Mouse (Mus musculus) spleen, adult 2 months (tissue): ENCODE measurements around the gene Ebi3. TPM values are rescaled to one million over a fixed set of nuclear protein-coding genes. Genes with fewer than 3 reads are reported as not detected.

Source experiments
- DNase-seq, 2 experiments: peaks; one replicate each; pipeline versions ENCODE4 v3.0.0 to v3.0.0-alpha.2; 2012 to 2021; ENCODE audit warnings: low spot score in 2 of 2, low read depth in 1 of 2
- H3K27ac ChIP-seq: fragments of 200-500 bp; 2 replicates; pipeline ENCODE4 v1.5.1; 2012; ENCODE audit warnings: low read length, inconsistent platforms; ENCODE audit not compliant: insufficient read depth
- H3K27me3 ChIP-seq: fragments of 200-500 bp; 2 replicates; pipeline ENCODE4 v1.6.1; 2012; ENCODE audit warnings: mild to moderate bottlenecking, moderate library complexity, low read length, inconsistent platforms; ENCODE audit not compliant: control insufficient read depth, insufficient read depth
- H3K36me3 ChIP-seq: fragments of 200-500 bp; 2 replicates; pipeline ENCODE4 v1.6.1; 2012; ENCODE audit warnings: mild to moderate bottlenecking, low read length, inconsistent platforms; ENCODE audit not compliant: control insufficient read depth, insufficient read depth
- H3K4me1 ChIP-seq: fragments of 200-500 bp; 2 replicates; pipeline ENCODE4 v1.6.1; 2011; ENCODE audit warnings: inconsistent platforms; ENCODE audit not compliant: control insufficient read depth, insufficient read depth, insufficient read length
- H3K4me3 ChIP-seq: fragments of 200-500 bp; 2 replicates; pipeline ENCODE4 v1.5.1; 2011; ENCODE audit warnings: mild to moderate bottlenecking, inconsistent platforms; ENCODE audit not compliant: insufficient read depth, insufficient read length; ENCODE audit errors: extremely low read depth
- CTCF ChIP-seq: fragments of 200-500 bp; IDR thresholded peaks from 2 replicates; pipeline ENCODE4 v1.5.1; 2011; ENCODE audit warnings: mild to moderate bottlenecking, inconsistent platforms; ENCODE audit not compliant: insufficient read depth, insufficient read length, insufficient replicate concordance; ENCODE audit errors: extremely low read depth
- POLR2A ChIP-seq: fragments of 200-500 bp; IDR thresholded peaks from 2 replicates; pipeline ENCODE4 v1.6.1; 2011; ENCODE audit warnings: low read depth, low read length, inconsistent platforms
- WGBS: fragments of 180-500 bp; shearing (Covaris S2); methylation state at CpG from one replicate; pipeline ENCODE4 v1.1.7; 2018; 5-methylcytosine and 5-hydroxymethylcytosine counted together
- polyA plus RNA-seq: library from polyadenylated mRNA; depleted of rRNA; stranded (reverse); fragments of >200 nt; gene quantifications from 2 replicates; pipeline ENCODE4 v1.2.3, GENCODE M21; 2012

Gene Ebi3
- polyA plus RNA-seq, 1 experiment, result 36.3 TPM

DNA sequence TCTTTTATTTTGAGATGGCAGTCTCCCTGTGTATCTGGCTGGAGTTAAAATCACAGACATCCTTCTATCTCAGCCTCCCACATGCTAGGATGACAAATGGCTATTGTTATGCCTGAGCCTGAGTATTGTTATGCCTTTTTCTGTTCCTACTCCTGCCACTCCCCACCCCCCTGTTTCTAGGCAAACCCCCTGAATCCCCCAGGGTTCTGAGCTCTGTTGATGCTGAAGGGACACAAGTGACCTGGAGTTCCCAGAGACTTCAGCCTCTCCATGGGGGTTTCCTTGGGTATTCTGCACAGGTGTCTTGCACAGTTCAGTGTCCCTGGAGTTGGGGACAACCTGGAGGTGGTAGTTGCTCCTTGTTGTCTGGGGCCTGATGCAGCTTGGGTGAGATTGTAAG is 399 bp upstream of the Ebi3 start:
- no peak overlapping the region for H3K4me3 ChIP-seq
- DNase-seq, result no peak
- H3K4me1 ChIP-seq, result peaks cover 2% of the 10 kb centered on the region; the same call in 1 of the 2 replicates
- no peak overlapping the region for H3K27ac ChIP-seq
- H3K27me3 ChIP-seq, result no peaks in the 10 kb centered on the region
- no peaks in the 10 kb centered on the region for H3K36me3 ChIP-seq
- no peak for TF ChIP-seq POLR2A
- TF ChIP-seq CTCF, result no peak

DNA sequence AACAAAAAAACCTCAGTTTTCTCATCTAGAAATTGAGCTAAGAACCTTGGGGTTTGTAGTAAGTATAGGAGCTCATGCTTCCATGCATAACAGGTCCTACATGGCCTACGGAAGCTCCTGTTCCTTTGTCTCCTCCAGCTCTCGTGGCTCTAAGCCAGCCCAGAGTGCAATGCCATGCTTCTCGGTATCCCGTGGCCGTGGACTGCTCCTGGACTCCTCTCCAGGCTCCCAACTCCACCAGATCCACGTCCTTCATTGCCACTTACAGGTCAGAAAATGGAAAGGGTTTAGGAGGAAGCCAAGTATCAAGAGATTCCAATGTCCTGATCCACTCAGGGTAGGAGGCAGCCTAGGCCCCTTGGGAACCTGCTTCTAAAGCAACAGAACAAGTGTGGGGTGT is 1.3 kb downstream of the Ebi3 start:
- H3K4me1 ChIP-seq, result peaks cover 6% of the 10 kb centered on the region; the same call in 1 of the 2 replicates
- H3K27me3 ChIP-seq, result no peaks in the 10 kb centered on the region
- DNase-seq, result no peak
- TF ChIP-seq CTCF, result no peak
- no peak overlapping the region for H3K4me3 ChIP-seq
- WGBS, result 58% methylated on average over 6 of the region's 6 CpGs
- H3K36me3 ChIP-seq, result no peaks in the 10 kb centered on the region
- no peak overlapping the region for H3K27ac ChIP-seq

DNA sequence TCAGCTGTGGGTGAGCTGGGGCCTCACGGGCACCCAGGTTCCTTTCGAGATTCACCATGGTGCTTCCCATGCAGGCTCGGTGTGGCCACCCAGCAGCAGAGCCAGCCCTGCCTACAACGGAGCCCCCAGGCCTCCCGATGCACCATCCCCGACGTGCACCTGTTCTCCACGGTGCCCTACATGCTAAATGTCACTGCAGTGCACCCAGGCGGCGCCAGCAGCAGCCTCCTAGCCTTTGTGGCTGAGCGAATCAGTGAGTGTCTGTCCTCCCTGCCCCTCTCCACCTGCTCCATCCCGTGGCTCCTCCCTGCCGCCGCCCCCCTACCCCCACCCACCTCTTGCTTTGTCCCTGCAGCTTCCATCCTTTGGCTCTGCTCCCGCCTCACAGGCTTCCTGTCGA is 1.8 kb downstream of the Ebi3 start:
- Histone ChIP-seq H3K27ac (no peak overlapping the region), H3K4me3 (no peak overlapping the region), H3K4me1 (peaks cover 6% of the 10 kb centered on the region; the same call in 1 of the 2 replicates), H3K27me3 (no peaks in the 10 kb centered on the region), H3K36me3 (no peaks in the 10 kb centered on the region)
- DNase-seq, result no peak
- WGBS, result 20% methylated on average over 16 of the region's 16 CpGs
- no peak for TF ChIP-seq CTCF
- TF ChIP-seq POLR2A, result no peak

DNA sequence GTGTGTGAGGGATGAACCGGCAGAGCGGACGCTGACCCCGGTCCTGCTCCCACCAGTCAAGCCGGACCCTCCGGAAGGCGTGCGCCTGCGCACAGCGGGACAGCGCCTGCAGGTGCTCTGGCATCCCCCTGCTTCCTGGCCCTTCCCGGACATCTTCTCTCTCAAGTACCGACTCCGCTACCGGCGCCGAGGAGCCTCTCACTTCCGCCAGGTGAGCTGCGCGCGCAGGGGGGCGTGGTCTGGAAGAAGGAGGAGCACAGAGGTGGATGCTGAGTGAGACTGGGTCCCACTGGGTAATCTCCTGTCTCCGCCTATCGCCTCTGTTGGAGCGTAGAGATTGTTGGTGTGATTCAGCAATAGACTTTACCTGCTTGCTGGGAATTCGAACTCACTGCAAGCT is 3.7 kb downstream of the Ebi3 start:
- H3K4me3 ChIP-seq, result no peak overlapping the region
- 0 out of 2 replicates have a peak, but pooled peaks cover 1% of the 10 kb centered on the region for H3K36me3 ChIP-seq
- no peak overlapping the region for H3K27ac ChIP-seq
- H3K4me1 ChIP-seq, result peaks cover 7% of the 10 kb centered on the region; the same call in 1 of the 2 replicates
- no peaks in the 10 kb centered on the region for H3K27me3 ChIP-seq
- no peak for TF ChIP-seq POLR2A
- TF ChIP-seq CTCF, result no peak
- WGBS, result 89% methylated on average over 26 of the region's 26 CpGs
- no peak for DNase-seq

- no peak overlapping the region for H3K27ac ChIP-seq
- H3K27me3 ChIP-seq, result no peaks in the 10 kb centered on the region
- DNase-seq, result no peak
- 0 out of 2 replicates have a peak, but pooled peaks cover 1% of the 10 kb centered on the region for H3K36me3 ChIP-seq
- WGBS, result 87% methylated on average over 6 of the region's 6 CpGs
- H3K4me1 ChIP-seq, result peaks cover 7% of the 10 kb centered on the region; the same call in 1 of the 2 replicates
- TF ChIP-seq POLR2A, result no peak
- no peak for TF ChIP-seq CTCF
- no peak overlapping the region for H3K4me3 ChIP-seq
These were observed 4.2 kb downstream of the Ebi3 start for GRCm38 (mm10) chr17:55956591-55956990.

DNA sequence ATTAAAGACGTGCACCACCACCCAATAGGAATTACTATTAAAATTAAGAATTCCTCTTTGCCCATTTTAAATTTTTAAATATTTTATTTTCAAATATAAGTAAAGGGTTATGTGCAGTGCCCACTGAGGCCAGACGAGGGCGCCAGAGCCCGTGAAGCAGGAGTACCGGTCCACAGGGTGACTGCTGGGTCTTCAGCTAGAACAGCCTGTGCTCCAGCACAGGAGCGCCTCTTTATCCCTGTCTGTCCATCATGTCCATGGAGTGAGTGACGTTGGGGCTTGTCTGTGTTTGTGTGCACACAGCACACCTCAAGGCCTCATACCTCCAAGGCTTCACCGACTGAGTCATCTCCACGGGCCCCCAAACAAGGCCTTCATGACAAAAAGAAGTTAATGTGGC is 4.7 kb downstream of the Ebi3 start:
- Histone ChIP-seq H3K27me3 (no peaks in the 10 kb centered on the region), H3K4me3 (no peak overlapping the region), H3K4me1 (peaks cover 7% of the 10 kb centered on the region; the same call in 1 of the 2 replicates), H3K36me3 (peaks cover 3% of the 10 kb centered on the region; the same call in 1 of the 2 replicates), H3K27ac (no peak overlapping the region)
- peak in 1 of 2 experiments; percentile 67 for DNase-seq
- TF ChIP-seq CTCF (peak; percentile 87), POLR2A (no peak)
- 32% methylated on average over 9 of the region's 9 CpGs for WGBS

DNA sequence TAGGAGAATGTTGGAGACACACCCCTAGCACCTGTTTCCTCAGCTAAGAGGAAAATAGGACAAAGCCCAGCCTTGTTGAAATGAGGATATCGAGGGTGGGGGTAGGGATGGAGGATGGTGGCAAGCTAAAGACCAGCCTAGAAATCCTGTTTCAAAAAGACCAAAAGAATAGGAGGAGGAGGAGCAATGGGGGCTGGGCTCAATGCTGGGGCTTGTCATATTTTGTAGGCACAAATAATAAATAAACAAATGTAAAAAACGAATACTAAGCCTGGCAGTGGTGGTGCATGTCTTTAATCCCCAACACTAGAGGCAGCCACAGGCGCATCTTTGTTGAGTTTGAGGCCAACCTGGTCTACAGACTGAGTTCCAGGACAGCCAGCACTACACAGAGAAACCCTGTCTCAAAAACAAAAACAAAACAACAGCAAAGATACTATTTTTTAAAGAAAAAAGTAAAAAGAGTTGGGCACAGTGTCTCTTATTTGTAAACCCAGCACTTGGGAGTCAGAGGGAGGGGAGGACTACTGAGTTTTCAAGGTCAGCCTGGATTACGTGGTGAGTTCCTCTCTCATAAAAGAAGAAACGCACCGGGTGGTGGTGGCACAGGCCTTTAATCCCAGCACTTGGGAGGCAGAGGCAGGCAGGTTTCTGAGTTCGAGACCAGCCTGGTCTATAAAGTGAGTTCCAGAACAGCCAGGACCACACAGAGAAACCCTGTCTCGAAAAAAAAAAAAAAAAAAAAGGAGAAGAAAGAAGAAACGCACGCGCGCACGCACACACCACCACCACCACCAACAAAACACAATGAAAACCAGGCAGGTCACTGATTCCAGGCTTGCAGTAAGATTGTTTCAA is 5.5 kb downstream of the Ebi3 start:
- no peak for DNase-seq
- peak overlapping the region; percentile 95 for H3K27ac ChIP-seq
- no peaks in the 10 kb centered on the region for H3K27me3 ChIP-seq
- 82% methylated on average over 13 of the region's 13 CpGs for WGBS
- H3K4me1 ChIP-seq, result peaks cover 7% of the 10 kb centered on the region; the same call in 1 of the 2 replicates
- H3K4me3 ChIP-seq, result peak overlapping the region; percentile 95; the same call in 1 of the 2 replicates
- TF ChIP-seq CTCF (no peak), POLR2A (no peak)
- peaks cover 3% of the 10 kb centered on the region; the same call in 1 of the 2 replicates for H3K36me3 ChIP-seq
